Mouse (Mus musculus) kidney, adult 2 months (tissue): ENCODE results near the gene Anp32a.

ENCODE experiments used
- CTCF ChIP-seq: fragments of 200-500 bp; conservative IDR thresholded peaks from 2 replicates; pipeline ENCODE4 v1.5.1; 2011; ENCODE audit warnings: low read depth, mild to moderate bottlenecking, control low read depth, low read length, moderate library complexity, mixed read lengths; ENCODE audit not compliant: insufficient read depth, insufficient read length
- POLR2A ChIP-seq: fragments of 200-500 bp; IDR thresholded peaks from one replicate; pipeline ENCODE4 v1.6.1; 2011; ENCODE audit warnings: low read depth, low read length, control low read depth

DNA sequence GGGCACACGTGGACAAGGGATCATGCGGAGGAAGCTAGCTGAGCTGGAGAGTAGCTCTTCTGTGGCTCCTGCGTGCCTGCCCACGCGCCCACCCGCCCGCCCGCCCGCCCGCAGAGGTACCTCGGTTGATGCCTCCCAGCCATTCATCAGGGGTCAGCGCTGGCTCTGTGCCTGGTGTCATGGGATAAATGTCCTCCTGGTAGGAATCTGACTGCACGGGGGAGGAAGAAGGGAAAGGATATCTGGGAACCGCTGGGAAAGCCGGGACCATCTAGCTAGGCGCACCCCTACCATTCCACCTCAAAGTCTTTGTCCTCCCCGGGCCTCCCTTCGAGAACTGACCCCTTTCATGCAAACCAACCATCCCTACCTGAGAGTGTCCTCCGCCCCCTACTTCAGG lies 84.9 kb downstream of the Anp32a start:
- TF ChIP-seq CTCF (no peak), POLR2A (no peak)
